Mouse (Mus musculus) cerebellum, postnatal 36 days (tissue): ENCODE measurements around the gene Pus10.

Experiments
- DNase-seq, 2 experiments: peaks; one replicate each; pipeline ENCODE4 v3.0.0; 2021 to 2022; ENCODE audit warnings: mixed read lengths in 2 of 2

The Pus10 gene

GRCm38 (mm10) chr11:23698526-23698925, 33.1 kb downstream of the Pus10 start:
- no peak for DNase-seq

GRCm38 (mm10) chr11:23699414-23700095, 34.1 kb downstream of the Pus10 start:
- no peak for DNase-seq

GRCm38 (mm10) chr11:23701831-23702230, 36.4 kb downstream of the Pus10 start:
- no peak for DNase-seq

- no peak for DNase-seq
These were observed 39.3 kb downstream of the Pus10 start for GRCm38 (mm10) chr11:23704604-23705294.

GRCm38 (mm10) chr11:23712299-23712698, 46.8 kb downstream of the Pus10 start:
- no peak for DNase-seq

- DNase-seq, result no peak
These were observed 53.4 kb downstream of the Pus10 start for GRCm38 (mm10) chr11:23718856-23719255.

- DNase-seq, result no peak
These were observed 54.4 kb downstream of the Pus10 start for GRCm38 (mm10) chr11:23719825-23720224.

- DNase-seq, result no peak
These were observed 56.9 kb downstream of the Pus10 start for GRCm38 (mm10) chr11:23722326-23722725.

GRCm38 (mm10) chr11:23725850-23726249, 60.4 kb downstream of the Pus10 start:
- DNase-seq, result no peak

GRCm38 (mm10) chr11:23726441-23726840, 61.0 kb downstream of the Pus10 start:
- no peak for DNase-seq

GRCm38 (mm10) chr11:23728186-23728585, 62.7 kb downstream of the Pus10 start:
- DNase-seq, result no peak

- DNase-seq, result no peak
These were observed 64.6 kb downstream of the Pus10 start for GRCm38 (mm10) chr11:23730120-23730519.

- DNase-seq, result no peak
These were observed 67.4 kb downstream of the Pus10 start for GRCm38 (mm10) chr11:23732840-23733239.

- DNase-seq, result no peak
These were observed 69.3 kb downstream of the Pus10 start for GRCm38 (mm10) chr11:23734749-23735286.

GRCm38 (mm10) chr11:23735820-23736470, 70.5 kb downstream of the Pus10 start:
- peak in 1 of 2 experiments; percentile 17 for DNase-seq

GRCm38 (mm10) chr11:23740895-23741294, 75.4 kb downstream of the Pus10 start:
- DNase-seq, result no peak

- DNase-seq, result no peak
These were observed 75.9 kb downstream of the Pus10 start for GRCm38 (mm10) chr11:23741386-23741785.

GRCm38 (mm10) chr11:23744352-23744751, 78.9 kb downstream of the Pus10 start:
- DNase-seq, result no peak

- no peak for DNase-seq
These were observed 80.6 kb downstream of the Pus10 start for GRCm38 (mm10) chr11:23746102-23746501.

- no peak for DNase-seq
These were observed 87.7 kb downstream of the Pus10 start for GRCm38 (mm10) chr11:23753136-23753710.

GRCm38 (mm10) chr11:23754329-23754728, 88.9 kb downstream of the Pus10 start:
- no peak for DNase-seq

GRCm38 (mm10) chr11:23758218-23758617, 92.7 kb downstream of the Pus10 start:
- no peak for DNase-seq

- DNase-seq, result no peak
These were observed 97.2 kb downstream of the Pus10 start for GRCm38 (mm10) chr11:23762635-23763034.
